Comparison of ENCODE assay signal across 9 mouse cellular contexts in genomic region chr4:137044516-137044915, GRCm38 (mm10). TPM values are rescaled to one million over a fixed set of nuclear protein-coding genes. Genes with fewer than 3 reads are reported as not detected.
DNase-seq lines count a peak whose midpoint lies in the region; ATAC-seq and TF ChIP-seq lines count a peak whose summit lies in the region.
"Had no signal": no experiment of that assay in that cellular context is flagged by ENCODE, and none has a peak within 500 bp of the region (broad histone marks: within the 10 kb centered on the region; RNA-seq: fewer than 3 reads in every experiment).

No protein-coding gene starts in this region.

- H3K4me3 ChIP-seq in heart, postnatal 0 days (ENCODE audit: low read depth, low read length): no peak overlapping the region
- no peak overlapping the region for H3K4me3 ChIP-seq in neural tube, embryonic 12.5 days
- H3K4me3 ChIP-seq in olfactory bulb, adult 2 months (ENCODE audit: insufficient read depth, low read depth, low read length): no peak overlapping the region; the same call in 1 of the 2 replicates
- H3K4me3 ChIP-seq: stomach, embryonic 15.5 days had no signal

- H3K27me3 ChIP-seq in heart, postnatal 0 days (ENCODE audit: control insufficient read depth, insufficient read depth, low read length): no peaks in the 10 kb centered on the region
- no peaks in the 10 kb centered on the region for H3K27me3 ChIP-seq in neural tube, embryonic 12.5 days (replicated peaks)
- H3K27me3 ChIP-seq: stomach, embryonic 15.5 days had no signal

- TF ChIP-seq EP300 in heart, postnatal 0 days (IDR thresholded peaks at IDR 0.05; ENCODE audit: low read depth): no peak

- ATAC-seq in heart, postnatal 0 days (ENCODE audit: insufficient read depth, low read depth): no peak
- ATAC-seq in neural tube, embryonic 12.5 days (ENCODE audit: low FRiP score, low read depth): no peak

- H3K36me3 ChIP-seq in heart, postnatal 0 days (replicated peaks; ENCODE audit: control insufficient read depth, insufficient read depth, low read length): no peaks in the 10 kb centered on the region
- no peaks in the 10 kb centered on the region for H3K36me3 ChIP-seq in neural tube, embryonic 12.5 days
- H3K36me3 ChIP-seq: stomach, embryonic 15.5 days had no signal

- no peak for TF ChIP-seq POLR2A in olfactory bulb, adult 2 months (IDR thresholded peaks at IDR 0.05; ENCODE audit: insufficient read depth, low read depth, low read length)

- 40% methylated on average over 5 of the region's 5 CpGs for WGBS in heart, postnatal 0 days
- WGBS in neural tube, embryonic 12.5 days: 47% methylated on average over 5 of the region's 5 CpGs
- WGBS in olfactory bulb, adult 2 months: 14% methylated on average over 5 of the region's 5 CpGs

- TF ChIP-seq CTCF in heart, postnatal 0 days (IDR thresholded peaks at IDR 0.05; ENCODE audit: low read depth): no peak
- TF ChIP-seq CTCF in olfactory bulb, adult 2 months (IDR thresholded peaks at IDR 0.05; ENCODE audit: insufficient read depth, low read depth, low read length): no peak

- peak overlapping the region; percentile 46 for H3K27ac ChIP-seq in heart, postnatal 0 days (ENCODE audit: low read depth)
- H3K27ac ChIP-seq in neural tube, embryonic 12.5 days: no peak overlapping the region
- peak overlapping the region; percentile 95 for H3K27ac ChIP-seq in olfactory bulb, adult 2 months (ENCODE audit: insufficient read depth, low read depth, low read length)
- H3K27ac ChIP-seq: stomach, embryonic 15.5 days had no signal

- H3K9ac ChIP-seq in heart, postnatal 0 days (replicated peaks; ENCODE audit: low read depth, low read length): no peak overlapping the region
- no peak overlapping the region for H3K9ac ChIP-seq in neural tube, embryonic 12.5 days
- H3K9ac ChIP-seq: stomach, embryonic 15.5 days had no signal

- H3K4me1 ChIP-seq in heart, postnatal 0 days (ENCODE audit: control insufficient read depth, insufficient read depth): peaks cover 16% of the 10 kb centered on the region
- peaks cover 22% of the 10 kb centered on the region for H3K4me1 ChIP-seq in neural tube, embryonic 12.5 days
- peaks cover 29% of the 10 kb centered on the region for H3K4me1 ChIP-seq in olfactory bulb, adult 2 months (ENCODE audit: control insufficient read depth, insufficient read depth, low read length)

- H3K9me3 ChIP-seq in heart, postnatal 0 days (replicated peaks; ENCODE audit: control insufficient read depth, low read length): no peaks in the 10 kb centered on the region
- H3K9me3 ChIP-seq in neural tube, embryonic 12.5 days: 0 out of 2 replicates have a peak, but pooled peaks cover 2% of the 10 kb centered on the region
- H3K9me3 ChIP-seq: stomach, embryonic 15.5 days had no signal

- no peak overlapping the region for H3K4me2 ChIP-seq in heart, postnatal 0 days (ENCODE audit: low read depth, low read length)
- H3K4me2 ChIP-seq in neural tube, embryonic 12.5 days (replicated peaks): 0 out of 2 replicates have a peak overlapping the region, but pooled peaks have one; percentile 9

- peak; percentile 17 for DNase-seq in adrenal gland, postnatal 14 days
- no peak for DNase-seq in adrenal gland, postnatal 10 days
- DNase-seq in heart, postnatal 0 days (ENCODE audit: low spot score): no peak
- no peak for DNase-seq in heart, adult 8-10 months (ENCODE audit: low spot score)
- no peak for DNase-seq in neural tube, embryonic 10.5 days (ENCODE audit: extremely low spot score, low spot score)
- no peak for DNase-seq in T-cell, adult 2 months (ENCODE audit: low spot score)

RNA-seq across cellular contexts. Expression of gene Zbtb40, which starts 4.1 kb away (rescaled TPM):
- total RNA-seq in adrenal gland, postnatal 14 days (2021): 9.9 and 10.2 TPM in 2 replicates
- 1 to 10 TPM; 7.0 to 7.8 TPM for total RNA-seq in adrenal gland, postnatal 10 days (2021)
- total RNA-seq in heart, postnatal 0 days (2014; rRNA removed; ENCODE audit: low replicate concordance): 6.8 and 11.3 TPM in 2 replicates
- 1.1 and 1.3 TPM in 2 replicates for polyA plus RNA-seq in heart, postnatal 0 days (2015; fragmentation: Nextera tagmentation; extraction: Ambion mirVana)
- total RNA-seq in heart, adult 8-10 months (2022): 1 to 10 TPM; 5.6 to 9.3 (median 7.1) TPM
- 5.5 and 6.3 TPM in 2 replicates for polyA plus RNA-seq in neural tube, embryonic 12.5 days (2016; fragmentation: Nextera tagmentation; extraction: Ambion mirVana)
- not detected in 2 replicates for polyA plus RNA-seq in olfactory bulb, adult 2 months (2012; ENCODE audit: insufficient read depth, insufficient read length, low replicate concordance, missing spikeins)
